Mouse (Mus musculus) G1E (cell line): ENCODE results near the gene Cox14. TPM values are rescaled to one million over a fixed set of nuclear protein-coding genes. Genes with fewer than 3 reads are reported as not detected.

Experiments
- ATAC-seq: 2 replicates; pipeline ENCODE4 v1.8.0; 2016; ENCODE audit warnings: mild to moderate bottlenecking; ENCODE audit not compliant: insufficient number of reproducible peaks, poor library complexity, low FRiP score, severe bottlenecking; ENCODE audit errors: extremely low read depth
- DNase-seq: peaks from one replicate; pipeline ENCODE4 v3.0.0; 2012; ENCODE audit warnings: low spot score
- H3K27me3 ChIP-seq: 2 replicates; pipeline ENCODE4 v1.6.1; 2012; ENCODE audit warnings: mild to moderate bottlenecking, low read length, inconsistent platforms; ENCODE audit not compliant: insufficient read depth
- H3K36me3 ChIP-seq: replicated peaks from 2 replicates; pipeline ENCODE3; 2012; ENCODE audit warnings: mild to moderate bottlenecking, inconsistent platforms
- H3K4me1 ChIP-seq: 2 replicates; pipeline ENCODE4 v1.6.1; 2012; ENCODE audit warnings: low read depth, low read length, inconsistent platforms, mixed read lengths; ENCODE audit not compliant: insufficient read depth
- H3K4me3 ChIP-seq: 2 replicates; pipeline ENCODE4 v1.5.1; 2012; ENCODE audit warnings: low read depth, mild to moderate bottlenecking, inconsistent platforms, low read length, moderate library complexity, mixed read lengths
- H3K9me3 ChIP-seq: replicated peaks from 2 replicates; pipeline ENCODE4 v1.6.1; 2012; ENCODE audit warnings: inconsistent platforms
- CTCF ChIP-seq: IDR thresholded peaks from 2 replicates; pipeline ENCODE4 v1.5.1; 2012; ENCODE audit warnings: low read depth, low read length, inconsistent platforms, mixed read lengths
- GATA1 ChIP-seq: IDR thresholded peaks from 2 replicates; pipeline ENCODE4 v1.6.1; 2012; ENCODE audit warnings: borderline replicate concordance, low read length, inconsistent platforms, mixed read lengths
- GATA2 ChIP-seq: IDR thresholded peaks from 2 replicates; pipeline ENCODE4 v1.6.1; 2012; ENCODE audit warnings: low read depth, low read length, inconsistent platforms, borderline replicate concordance
- POLR2AphosphoS5 ChIP-seq: IDR thresholded peaks from 2 replicates; pipeline ENCODE4 v1.6.1; 2012; ENCODE audit warnings: low read depth, low read length, inconsistent platforms; ENCODE audit not compliant: insufficient replicate concordance
- TAL1 ChIP-seq: conservative IDR thresholded peaks from 2 replicates; pipeline ENCODE4 v1.6.1; 2012; ENCODE audit warnings: low read depth, low read length, inconsistent platforms, mixed read lengths
- polyA plus RNA-seq: library from polyadenylated mRNA; stranded (reverse); fragments of >175 nt; gene quantifications from 2 replicates; pipeline ENCODE4 v1.2.3, GENCODE M21; 2012
- total RNA-seq, 2 experiments: library from RNA; stranded (forward) in 1 of 2; stranded (reverse) in 1 of 2; fragments of 200-1000 nt in 1 of 2; fragments of >200 nt in 1 of 2; fragmentation: Nextera tagmentation in 1 of 2; gene quantifications; 2 replicates each; pipeline ENCODE4 v1.2.3; 2014 to 2017

Gene Cox14
- total RNA-seq (2014; fragmentation: Nextera tagmentation) (40.8 and 46.1 TPM in 2 replicates), total RNA-seq (2017) (44.1 and 48.8 TPM in 2 replicates), polyA plus RNA-seq (108 and 115 TPM in 2 replicates)

GRCm38 (mm10) chr15:99725341-99726155, at the start of gene Cox14:
TSS of gene Cox14 (plus strand) at chr15:99725618.
- H3K27me3 ChIP-seq = peaks cover 27% of the 10 kb centered on the region
- peaks cover 3% of the 10 kb centered on the region; the same call in 1 of the 2 replicates for H3K9me3 ChIP-seq
- peaks cover 33% of the 10 kb centered on the region for H3K4me1 ChIP-seq
- H3K4me3 ChIP-seq = peak within 1 kb of the TSS; percentile 94
- TF ChIP-seq CTCF (peak; percentile 86), GATA1 (no peak)
- peaks cover 27% of the 10 kb centered on the region for H3K36me3 ChIP-seq
- ATAC-seq = peak; percentile 94
- DNase-seq = peak; percentile 93

- ATAC-seq (no peak), DNase-seq (no peak)
- H3K36me3 ChIP-seq = no peaks in the 10 kb centered on the region
- TF ChIP-seq POLR2AphosphoS5 (no peak), TAL1 (no peak), GATA2 (no peak), CTCF (no peak), GATA1 (no peak)
- no peak overlapping the region for H3K4me3 ChIP-seq
- peaks cover 5% of the 10 kb centered on the region for H3K4me1 ChIP-seq
- no peaks in the 10 kb centered on the region for H3K9me3 ChIP-seq
- peaks cover 65% of the 10 kb centered on the region for H3K27me3 ChIP-seq
Observed at GRCm38 (mm10) chr15:99677089-99677488, 48.3 kb upstream of the Cox14 start.

- H3K27me3 ChIP-seq = peaks cover 55% of the 10 kb centered on the region
- H3K4me1 ChIP-seq = peaks cover 5% of the 10 kb centered on the region
- TF ChIP-seq GATA1 (no peak), CTCF (peak; percentile 18; the same call in 1 of the 2 replicates)
- ATAC-seq (no peak), DNase-seq (no peak)
- no peaks in the 10 kb centered on the region for H3K9me3 ChIP-seq
- H3K4me3 ChIP-seq = no peak overlapping the region
- no peaks in the 10 kb centered on the region for H3K36me3 ChIP-seq
Observed at GRCm38 (mm10) chr15:99678063-99678800, 47.2 kb upstream of the Cox14 start.

- H3K27me3 ChIP-seq = peaks cover 48% of the 10 kb centered on the region
- peaks cover 5% of the 10 kb centered on the region for H3K4me1 ChIP-seq
- H3K36me3 ChIP-seq = no peaks in the 10 kb centered on the region
- ATAC-seq (no peak), DNase-seq (no peak)
- no peaks in the 10 kb centered on the region for H3K9me3 ChIP-seq
- TF ChIP-seq CTCF (no peak), POLR2AphosphoS5 (no peak), TAL1 (no peak), GATA1 (no peak), GATA2 (no peak)
- no peak overlapping the region for H3K4me3 ChIP-seq
Observed at GRCm38 (mm10) chr15:99679008-99679407, 46.4 kb upstream of the Cox14 start.

- ATAC-seq (no peak), DNase-seq (no peak)
- Histone ChIP-seq H3K36me3 (no peaks in the 10 kb centered on the region), H3K4me3 (no peak overlapping the region), H3K9me3 (no peaks in the 10 kb centered on the region), H3K4me1 (peaks cover 5% of the 10 kb centered on the region), H3K27me3 (peaks cover 46% of the 10 kb centered on the region)
- TF ChIP-seq GATA1 (no peak), CTCF (peak; percentile 41; the same call in 1 of the 2 replicates)
Observed at GRCm38 (mm10) chr15:99682880-99683279, 42.5 kb upstream of the Cox14 start.

GRCm38 (mm10) chr15:99684156-99684555, 41.3 kb upstream of the Cox14 start:
- H3K27me3 ChIP-seq = peaks cover 44% of the 10 kb centered on the region
- no peaks in the 10 kb centered on the region; the same call in 1 of the 2 replicates for H3K4me1 ChIP-seq
- ATAC-seq (no peak), DNase-seq (no peak)
- H3K9me3 ChIP-seq = no peaks in the 10 kb centered on the region
- TF ChIP-seq GATA1 (no peak), CTCF (no peak), GATA2 (no peak), TAL1 (no peak), POLR2AphosphoS5 (no peak)
- no peaks in the 10 kb centered on the region for H3K36me3 ChIP-seq
- H3K4me3 ChIP-seq = no peak overlapping the region
